Mouse (Mus musculus): ENCODE results near the gene Dclre1a. TPM values are rescaled to one million over a fixed set of nuclear protein-coding genes. Genes with fewer than 3 reads are reported as not detected.

Dclre1a gene
- total RNA-seq, 1 experiment from 2014 or later: 4.3 TPM

- ATAC-seq (ENCODE audit: extremely low read depth, insufficient number of reproducible peaks, low FRiP score, poor library complexity, severe bottlenecking): no peak
These were observed 58.4 kb downstream of the Dclre1a start for GRCm38 (mm10) chr19:56489601-56490000.

DNA sequence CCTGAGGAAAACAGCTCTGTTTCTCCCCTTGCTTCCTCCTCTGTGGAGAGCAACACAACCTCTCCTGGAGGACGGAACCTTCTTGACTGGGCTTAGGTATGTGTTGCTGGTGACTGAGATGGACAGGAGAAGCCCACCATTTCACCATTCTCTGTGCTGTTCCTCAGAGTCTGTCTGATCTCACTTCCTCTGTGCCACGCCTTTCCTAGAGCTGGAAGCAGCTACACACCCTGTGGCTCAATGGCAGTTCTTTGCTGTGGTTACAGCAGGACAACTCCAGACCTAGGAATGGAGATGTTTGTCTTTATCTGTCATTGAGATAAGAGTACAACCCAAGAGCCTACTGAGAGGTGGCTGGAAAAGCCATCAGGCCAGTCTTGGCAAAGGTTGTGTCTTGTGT lies 60.7 kb downstream of the Dclre1a start:
- no peak for ATAC-seq (ENCODE audit: extremely low read depth, insufficient number of reproducible peaks, low FRiP score, poor library complexity, severe bottlenecking)

DNA sequence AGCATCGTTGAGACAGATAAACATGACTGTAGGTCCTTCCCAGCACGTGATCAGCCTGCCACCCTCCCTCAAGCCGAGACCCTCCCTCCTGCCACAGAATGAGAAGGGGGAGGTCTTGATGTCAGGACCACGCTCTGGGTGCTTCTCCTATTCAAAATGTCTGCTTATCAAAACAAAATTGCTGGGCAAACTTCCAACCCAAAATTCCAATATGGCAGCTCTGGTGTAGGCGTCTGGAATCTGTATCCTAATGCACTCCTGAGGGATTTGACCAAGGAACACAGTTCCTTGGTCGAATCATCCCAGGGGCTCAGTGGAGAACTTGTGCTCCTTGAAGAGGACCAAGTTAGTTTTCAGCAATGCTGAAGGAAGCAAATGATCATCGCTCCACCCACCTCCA lies 61.1 kb downstream of the Dclre1a start:
- no peak for ATAC-seq (ENCODE audit: extremely low read depth, insufficient number of reproducible peaks, low FRiP score, poor library complexity, severe bottlenecking)

GRCm38 (mm10) chr19:56485376-56486271 lies 62.4 kb downstream of the Dclre1a start:
- no peak for ATAC-seq (ENCODE audit: extremely low read depth, insufficient number of reproducible peaks, low FRiP score, poor library complexity, severe bottlenecking)

GRCm38 (mm10) chr19:56484630-56485375 lies 63.2 kb downstream of the Dclre1a start:
- no peak for ATAC-seq (ENCODE audit: extremely low read depth, insufficient number of reproducible peaks, low FRiP score, poor library complexity, severe bottlenecking)

Other genes with a start within 250 kb of the Dclre1a start
- not detected in 2 replicates for gene Nrap, start 158.2 kb downstream of the Dclre1a start, total RNA-seq (2017)
- 16.5 and 17.9 TPM in 2 replicates for gene Casp7, start 151.1 kb downstream of the Dclre1a start, total RNA-seq (2017)
- 6.1 and 6.3 TPM in 2 replicates for gene Plekhs1, start 86.6 kb downstream of the Dclre1a start, total RNA-seq (2017)
- gene Nhlrc2, start within 50 bp of the Dclre1a start, total RNA-seq (2017): 19.0 and 19.4 TPM in 2 replicates
- gene Adrb1, start 174.0 kb upstream of the Dclre1a start, total RNA-seq (2017): 0.12 TPM in 1 of 2 replicates, not detected in the other